Mouse (Mus musculus) adrenal gland, postnatal 4 days (tissue): ENCODE measurements around the gene Acsm3. TPM values are rescaled to one million over a fixed set of nuclear protein-coding genes. Genes with fewer than 3 reads are reported as not detected.
A peak's percentile ranks its signal among the peaks of the same experiment; 100 is the strongest.
"Not testable (repeated sequence)": the region's sequence is repeated elsewhere in the genome, so short reads cannot be mapped to it uniquely, and the experiment has no call there.

ENCODE experiments used
- DNase-seq, 2 experiments: peaks; one replicate each; pipeline ENCODE4 v3.0.0; 2021 to 2022; ENCODE audit warnings: low spot score in 2 of 2, mixed read lengths in 2 of 2
- long read RNA-seq, 2 experiments: library from polyadenylated mRNA; stranded (forward); transcript quantifications; one replicate each; pipeline ENCODE4 v2.0.0; 2021
- total RNA-seq, 2 experiments: library from RNA; stranded (reverse); gene quantifications; 2 replicates each; pipeline ENCODE4 v1.2.3; 2021

Gene Acsm3
- 10 to 100 TPM; 12.9 to 13.5 TPM for total RNA-seq
- long read RNA-seq, experiment 1, partial matches to known transcripts, result 0 of 4 reads
- long read RNA-seq, experiment 1, other reads (novel, unspliced or antisense), result 1 of 4 reads
- long read RNA-seq, experiment 2, transcript Acsm3-203 (15 exons, 2,557 nt), result major isoform, 5 of 10 reads
- long read RNA-seq, experiment 2, partial matches to known transcripts, result 1 of 10 reads
- long read RNA-seq, experiment 2, other reads (novel, unspliced or antisense), result 1 of 10 reads

DNA sequence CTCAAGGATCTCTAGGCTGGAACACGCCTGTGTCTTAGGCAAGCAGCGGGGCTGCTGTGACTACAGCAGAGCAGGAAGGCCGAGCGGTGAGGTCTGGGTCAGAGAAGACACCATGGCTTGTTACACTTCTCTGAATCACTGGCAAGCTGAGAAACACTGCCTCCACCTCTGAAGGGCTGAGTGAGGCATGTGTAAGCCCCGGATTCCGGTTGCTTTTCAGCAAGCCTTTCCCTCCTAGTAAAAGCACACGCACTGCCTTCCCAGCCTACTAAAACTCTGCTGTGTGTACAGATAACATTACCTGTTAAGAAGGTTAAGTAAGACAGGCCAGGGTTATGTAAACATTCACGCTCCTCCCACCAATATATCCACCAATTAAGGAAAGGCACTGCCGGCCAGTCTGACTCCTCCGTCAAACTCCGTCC lies at the start of gene Acsm3:
Acsm3 (plus strand) TSS at position 397 of the 425 bp plus-strand sequence.
- peak in 1 of 2 experiments; percentile 16 for DNase-seq

DNA sequence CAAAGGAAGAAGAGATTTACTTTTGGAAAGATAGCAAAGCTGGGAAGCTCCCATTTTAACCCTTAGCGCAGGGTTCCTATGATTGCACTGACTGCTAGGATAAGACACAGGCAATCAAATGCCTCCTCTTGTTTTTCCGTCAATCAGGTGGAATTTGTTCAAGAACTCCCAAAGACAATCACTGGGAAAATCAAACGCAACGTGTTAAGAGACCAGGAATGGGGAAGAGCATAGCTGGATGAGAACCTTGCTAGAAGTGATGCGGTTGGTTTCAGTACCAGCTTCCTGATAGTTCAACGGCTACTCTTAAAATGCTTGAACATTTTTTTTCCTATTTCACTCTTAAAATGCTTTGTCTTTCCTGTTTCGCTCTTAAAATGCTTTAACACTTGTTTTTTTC lies 46.6 kb upstream of the Acsm3 start:
- DNase-seq, result no peak

DNA sequence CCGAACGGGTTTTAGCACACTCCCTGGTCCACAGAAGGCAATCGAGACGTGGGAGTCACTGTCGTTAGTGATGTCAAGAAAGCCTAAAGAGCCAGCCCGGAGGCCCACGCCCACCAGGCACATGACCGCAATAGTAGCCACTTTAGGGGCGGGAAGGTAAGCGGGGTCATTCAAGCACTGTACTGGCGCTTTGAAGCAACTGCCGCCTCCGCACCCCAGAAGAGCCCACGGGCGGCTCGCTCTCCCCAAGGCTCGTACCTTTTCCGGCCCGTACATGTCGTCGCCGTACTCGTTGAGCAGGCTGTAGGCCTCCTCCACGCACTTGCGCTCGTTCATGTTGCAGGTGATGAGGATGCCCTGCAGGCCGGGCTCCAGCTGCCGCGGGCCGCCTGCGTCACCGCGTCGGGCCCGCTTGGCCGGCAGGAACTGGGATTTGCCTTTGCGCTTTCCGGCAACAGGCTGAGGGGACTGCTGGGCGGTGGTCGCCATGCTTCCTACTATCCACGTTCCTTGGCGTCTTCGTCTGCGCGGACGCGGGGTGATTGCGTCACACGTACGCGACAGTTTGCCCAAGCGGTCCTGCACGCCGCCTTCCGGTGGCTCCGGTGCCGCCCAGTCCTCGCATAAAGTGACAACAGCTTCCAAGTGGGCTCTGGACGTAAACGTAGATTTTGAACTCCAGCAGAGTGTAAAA lies 40.3 kb upstream of the Acsm3 start, which contains the start of gene Thumpd1:
Thumpd1 (minus strand) TSS at position 546 of the 694 bp plus-strand sequence.
- DNase-seq, result peak; percentile 76 to 89

DNA sequence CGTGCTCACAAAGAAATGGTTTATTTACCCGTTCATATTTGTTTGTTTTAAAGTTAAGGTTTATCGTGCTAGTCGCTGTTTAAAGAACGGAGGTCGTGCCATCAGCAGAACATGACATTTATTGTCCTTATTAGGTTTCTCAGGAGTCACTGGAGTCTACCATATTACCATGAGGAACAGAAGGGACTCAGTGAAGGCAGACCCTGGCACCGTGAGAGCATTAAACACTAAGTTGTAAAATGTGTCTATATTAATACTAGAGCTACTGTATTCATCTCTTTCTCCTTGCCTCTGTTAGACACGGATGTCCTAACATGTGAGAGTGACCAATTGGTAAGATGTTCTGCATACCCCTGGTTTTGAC lies 39.8 kb upstream of the Acsm3 start:
- no peak for DNase-seq

DNA sequence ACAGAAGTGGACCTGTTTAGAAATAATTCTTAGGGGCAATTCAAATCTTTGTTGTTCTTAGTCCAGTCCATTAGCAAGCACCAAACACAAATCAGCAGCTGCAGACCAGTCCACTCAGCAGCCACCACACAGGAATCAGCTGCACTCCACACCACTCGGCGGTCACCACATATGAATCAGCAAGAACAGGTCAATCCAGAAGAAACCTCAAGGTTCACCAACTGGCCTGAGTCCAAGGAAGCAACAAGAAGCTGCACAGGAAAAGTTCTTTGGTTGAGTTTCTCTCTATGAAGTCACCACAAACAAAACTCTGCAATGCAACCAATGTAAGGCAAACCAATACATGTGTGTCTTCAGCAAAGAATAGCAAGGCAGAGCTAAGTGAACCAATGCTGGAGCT lies 33.1 kb upstream of the Acsm3 start:
- no peak for DNase-seq

DNA sequence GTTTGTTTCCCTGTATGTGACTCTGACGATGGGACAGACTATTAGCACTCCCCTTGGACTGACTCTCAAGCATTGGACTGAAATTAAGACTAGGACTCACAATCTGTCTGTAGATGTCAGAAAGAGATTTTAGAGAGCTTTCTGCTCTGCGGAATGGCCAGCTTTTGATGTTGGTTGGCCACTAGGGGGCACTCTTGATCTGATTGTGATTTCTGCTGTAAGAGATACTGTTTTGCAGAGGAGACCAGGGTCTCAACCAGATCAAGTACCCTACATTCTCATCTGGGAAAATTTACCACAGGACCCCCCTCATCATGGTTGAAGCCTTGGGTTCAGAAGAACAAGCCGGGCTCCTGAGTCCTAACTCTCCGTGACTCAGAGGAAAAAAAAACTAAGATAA lies 29.5 kb upstream of the Acsm3 start:
- not testable (repeated sequence) for DNase-seq

DNA sequence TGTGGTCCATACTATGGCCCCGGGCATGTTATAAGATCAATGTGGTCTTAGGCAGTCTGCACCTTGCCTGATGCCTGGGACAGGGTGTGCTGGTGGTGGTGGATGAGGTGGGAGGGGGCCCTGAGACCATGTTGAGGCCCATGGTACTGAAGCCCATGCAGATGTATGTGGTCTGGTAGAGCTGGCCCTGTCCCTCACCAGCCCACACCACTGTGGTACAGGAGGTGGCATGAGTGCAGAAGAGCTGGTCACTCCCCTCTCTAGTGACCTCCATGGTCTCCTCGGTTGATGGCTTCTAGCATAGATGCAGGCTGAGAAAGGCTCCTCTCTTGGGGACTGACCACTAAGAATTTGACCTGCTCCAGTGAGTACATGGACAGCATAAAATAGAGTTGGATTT lies 21.8 kb upstream of the Acsm3 start:
- no peak for DNase-seq

DNA sequence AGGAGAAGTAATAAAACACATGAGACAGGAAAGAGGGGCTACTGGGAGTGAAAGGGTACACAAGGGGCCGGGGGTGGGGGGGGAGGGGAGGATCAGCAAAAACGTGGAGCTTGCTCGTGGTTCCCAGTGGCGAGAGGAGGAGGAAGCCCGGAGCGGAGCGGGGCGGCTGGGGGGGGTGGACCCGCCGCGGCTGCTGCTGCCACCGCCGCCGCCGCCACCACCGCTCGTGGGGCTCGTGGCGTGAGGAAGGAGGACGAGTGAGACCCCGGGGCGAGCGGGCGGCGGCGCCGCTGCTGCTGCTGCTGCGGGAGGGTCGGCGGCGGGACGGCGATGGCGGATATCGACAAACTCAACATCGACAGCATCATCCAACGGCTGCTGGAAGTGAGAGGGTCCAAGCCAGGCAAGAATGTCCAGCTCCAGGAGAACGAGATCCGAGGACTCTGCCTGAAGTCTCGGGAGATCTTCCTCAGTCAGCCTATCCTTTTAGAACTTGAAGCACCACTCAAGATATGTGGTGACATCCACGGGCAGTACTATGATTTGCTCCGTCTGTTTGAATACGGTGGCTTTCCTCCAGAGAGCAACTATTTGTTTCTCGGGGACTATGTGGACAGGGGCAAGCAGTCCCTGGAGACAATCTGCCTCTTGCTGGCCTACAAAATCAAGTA lies 20.8 kb upstream of the Acsm3 start:
- DNase-seq, result not testable (repeated sequence)

DNA sequence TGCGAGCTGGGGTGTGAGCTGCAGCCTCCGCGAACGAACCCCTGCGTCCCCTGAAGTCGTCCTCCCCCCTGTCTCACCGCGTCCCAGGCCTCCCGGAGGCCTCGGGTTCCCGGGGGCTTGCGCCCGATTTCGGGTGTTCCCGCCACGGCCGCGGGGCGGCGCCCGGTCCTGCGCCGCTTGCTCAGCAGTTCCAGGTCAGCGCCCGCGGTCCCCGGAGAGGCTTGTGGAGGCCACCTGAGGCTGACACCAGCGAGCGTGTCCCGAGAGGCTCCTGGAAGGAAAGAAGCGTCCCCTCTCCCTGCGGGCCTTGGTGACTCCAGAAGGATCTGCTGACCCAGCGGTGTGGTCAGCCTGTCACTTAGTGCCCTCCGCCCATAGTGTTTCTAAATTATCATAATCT lies 16.4 kb upstream of the Acsm3 start:
- no peak for DNase-seq

DNA sequence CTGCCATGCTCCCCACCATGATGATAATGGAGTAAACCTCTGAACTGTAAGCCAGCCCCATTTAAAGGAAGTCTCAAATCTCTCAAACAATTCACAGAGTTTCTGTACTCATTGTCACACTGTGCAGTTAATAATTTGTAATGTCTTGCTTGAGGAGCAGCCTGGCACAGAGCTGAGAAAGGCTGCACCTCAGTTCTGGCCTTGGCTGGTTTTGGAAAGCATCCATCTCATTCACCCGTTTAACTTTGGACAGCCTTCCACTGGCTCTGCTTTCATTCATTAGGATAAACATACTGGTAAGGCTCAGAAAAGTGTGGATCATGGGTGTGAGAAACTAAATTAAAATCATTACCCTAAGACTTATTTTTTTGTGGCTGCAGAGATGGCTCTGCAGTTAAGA lies 14.9 kb upstream of the Acsm3 start:
- no peak for DNase-seq

DNA sequence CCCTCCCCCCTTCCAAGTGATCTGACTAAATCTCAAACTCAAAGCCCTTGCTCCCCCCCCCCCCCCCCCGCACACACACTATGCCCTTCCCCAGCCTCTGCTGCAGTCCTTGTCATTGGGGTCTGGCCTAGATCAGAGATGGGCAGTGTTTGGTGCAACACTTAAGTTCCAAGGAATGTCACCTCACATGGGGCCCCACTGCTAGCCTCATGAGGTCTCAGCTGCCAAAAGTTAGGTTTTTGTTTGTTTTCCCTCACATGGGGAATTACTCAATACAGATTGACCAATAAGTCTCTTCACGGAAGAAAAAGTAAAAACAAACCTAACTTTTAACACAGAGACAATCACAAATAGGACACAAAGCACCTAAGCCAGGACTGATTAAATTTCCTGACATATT lies 12.0 kb upstream of the Acsm3 start:
- DNase-seq, result no peak

DNA sequence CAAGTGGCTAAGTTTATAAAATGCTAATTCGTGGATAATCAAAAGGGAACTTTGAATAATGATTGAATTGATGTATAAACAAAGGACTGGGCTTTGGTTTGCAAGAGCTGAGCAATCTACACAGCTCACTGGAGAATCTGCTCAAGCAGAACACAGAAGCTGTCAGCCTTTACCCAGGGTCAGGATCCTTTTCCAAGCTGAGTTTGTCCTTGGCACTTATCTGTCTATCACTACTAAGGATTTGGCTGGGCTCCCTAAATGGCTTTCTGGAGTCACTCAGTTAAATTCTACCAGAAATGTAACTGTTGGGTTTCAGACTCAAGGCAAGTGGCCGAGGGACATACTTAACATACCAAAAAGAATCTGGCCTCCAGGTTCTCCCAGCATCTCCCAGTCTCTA lies 10.8 kb upstream of the Acsm3 start:
- DNase-seq, result no peak

DNA sequence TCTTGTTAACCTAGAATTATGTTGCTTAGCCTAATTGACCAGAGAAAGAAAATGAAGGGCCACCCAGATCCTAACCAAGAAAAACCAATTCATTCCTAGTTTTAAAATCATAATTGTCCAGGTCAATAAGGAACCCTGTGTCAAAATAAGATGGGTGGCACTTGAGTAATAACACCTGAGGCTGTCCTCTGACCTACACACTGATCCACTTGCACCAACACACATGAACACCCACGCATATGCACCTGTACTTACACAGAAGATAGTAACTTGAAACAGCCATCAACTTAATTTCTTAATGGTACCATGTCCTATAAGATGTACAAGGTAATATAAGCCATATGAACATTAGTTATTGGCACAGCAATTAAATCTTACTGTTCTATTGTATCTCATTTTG lies 7.0 kb upstream of the Acsm3 start:
- DNase-seq, result no peak

DNA sequence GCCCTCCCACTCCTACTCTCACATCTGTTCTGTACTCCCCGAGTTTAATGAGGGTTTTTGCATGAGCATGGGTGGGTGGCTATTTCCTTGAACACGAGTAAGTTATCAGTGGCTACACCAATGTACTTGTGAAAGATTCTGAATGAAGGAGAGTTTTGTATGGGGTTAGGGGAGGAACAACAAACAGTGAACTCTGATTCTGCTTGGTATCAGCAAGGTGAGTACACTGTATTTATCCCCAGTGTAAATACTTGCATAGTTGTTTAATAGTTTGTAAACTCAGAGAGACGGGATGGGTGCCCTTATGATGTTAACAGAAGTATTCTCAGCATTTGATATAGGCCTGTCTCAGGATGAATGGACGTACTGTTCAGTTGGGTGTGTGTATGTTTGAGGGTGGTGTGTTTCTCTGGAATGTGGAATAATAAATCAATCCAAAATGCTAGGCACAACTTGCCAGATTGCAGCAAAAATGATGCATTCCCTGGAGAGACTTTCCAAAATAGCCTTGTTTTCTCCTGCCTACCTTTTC lies 1.5 kb downstream of the Acsm3 start:
- no peak for DNase-seq

DNA sequence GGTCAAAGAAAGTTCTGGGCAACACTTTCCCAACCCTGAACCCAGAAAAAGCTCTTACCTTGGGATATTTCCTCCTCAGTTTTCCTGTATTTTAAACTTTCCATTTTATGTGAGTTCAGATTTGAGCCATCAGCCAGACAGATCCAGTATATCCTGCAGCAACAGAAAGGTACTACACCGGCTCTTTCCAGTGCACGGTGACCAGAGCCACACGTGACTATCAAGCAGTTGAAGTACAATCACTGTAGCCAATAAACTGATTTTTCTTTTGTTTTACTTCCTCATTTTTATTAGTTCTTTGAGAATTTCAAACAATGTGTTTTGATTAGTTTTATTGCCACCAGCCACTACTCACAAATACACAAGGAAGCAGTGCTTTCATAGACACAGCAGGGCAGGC lies 3.7 kb downstream of the Acsm3 start:
- DNase-seq, result no peak

DNA sequence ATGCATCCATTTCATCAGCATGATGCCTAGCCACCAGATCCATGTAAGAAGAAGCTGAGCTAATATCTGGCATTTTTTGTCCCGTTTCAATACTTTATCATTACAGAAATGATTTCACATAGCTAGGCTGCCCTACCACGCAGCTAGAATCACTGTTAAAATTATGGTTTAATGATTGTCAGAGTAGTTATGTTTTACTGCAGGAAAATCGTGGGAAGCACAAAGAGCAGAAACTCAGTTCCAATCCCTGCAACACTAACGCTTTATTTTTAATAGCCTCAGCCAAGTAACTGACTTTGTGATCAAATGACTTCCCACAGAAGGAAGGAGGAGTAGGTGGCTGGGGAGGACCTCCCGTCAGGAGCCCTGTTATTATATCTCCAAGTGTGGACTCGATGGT lies 6.3 kb downstream of the Acsm3 start:
- DNase-seq, result no peak

DNA sequence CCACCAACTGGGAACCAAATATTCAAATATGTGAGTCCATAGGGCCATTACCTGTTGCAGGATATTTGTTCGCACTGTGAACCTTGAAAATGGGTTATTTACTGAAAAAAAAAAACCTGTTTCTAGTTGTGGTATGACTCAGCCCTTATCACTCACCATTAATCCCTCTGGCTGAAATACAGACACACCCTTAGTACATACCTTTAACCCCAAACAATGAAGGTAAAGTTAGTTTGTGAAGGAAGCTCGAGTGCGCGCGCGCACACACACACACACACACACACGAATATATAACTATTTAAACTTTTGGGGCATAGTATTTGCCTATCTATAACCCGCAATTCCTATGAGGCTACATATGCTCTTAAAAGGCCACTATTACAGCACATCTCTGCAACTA lies 9.2 kb downstream of the Acsm3 start:
- no peak for DNase-seq

DNA sequence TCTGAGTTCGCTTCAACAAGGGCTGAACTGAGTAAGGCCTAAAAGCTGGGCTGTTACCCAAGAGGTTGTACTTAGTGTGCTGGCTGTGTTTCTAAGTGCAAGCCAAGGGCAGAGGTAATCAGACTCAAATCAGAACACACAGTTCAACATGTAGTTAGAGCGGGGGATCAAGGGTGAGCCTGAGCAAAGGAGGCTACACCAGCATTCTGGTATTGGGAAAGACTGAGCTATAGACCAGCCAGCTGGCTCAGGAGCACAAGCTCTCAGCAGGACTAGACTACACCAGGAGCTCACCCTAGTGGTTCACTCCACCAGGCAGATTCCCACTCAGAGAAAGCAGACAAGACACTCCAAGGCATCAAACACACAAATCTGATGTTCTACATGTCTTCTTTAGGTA lies 22.7 kb downstream of the Acsm3 start:
- DNase-seq, result no peak

DNA sequence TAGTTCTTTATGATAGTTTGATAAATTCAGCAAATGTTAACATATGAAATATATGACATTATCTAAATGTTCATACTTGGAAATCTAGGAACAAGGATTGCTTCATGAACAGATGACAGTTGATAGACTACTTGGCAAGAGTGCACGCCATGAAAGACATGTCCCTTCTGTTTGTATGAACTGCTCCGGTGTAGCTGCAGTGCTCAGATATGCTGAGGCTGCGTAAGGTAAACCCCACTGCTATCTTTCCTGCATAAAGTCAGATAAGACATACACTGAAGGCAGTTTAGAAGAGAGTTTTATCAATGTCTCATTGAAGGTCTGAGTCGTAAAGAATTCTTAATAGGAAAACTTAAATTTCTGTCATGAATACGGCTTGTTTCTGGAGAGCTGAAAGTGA lies 24.2 kb downstream of the Acsm3 start:
- no peak for DNase-seq

DNA sequence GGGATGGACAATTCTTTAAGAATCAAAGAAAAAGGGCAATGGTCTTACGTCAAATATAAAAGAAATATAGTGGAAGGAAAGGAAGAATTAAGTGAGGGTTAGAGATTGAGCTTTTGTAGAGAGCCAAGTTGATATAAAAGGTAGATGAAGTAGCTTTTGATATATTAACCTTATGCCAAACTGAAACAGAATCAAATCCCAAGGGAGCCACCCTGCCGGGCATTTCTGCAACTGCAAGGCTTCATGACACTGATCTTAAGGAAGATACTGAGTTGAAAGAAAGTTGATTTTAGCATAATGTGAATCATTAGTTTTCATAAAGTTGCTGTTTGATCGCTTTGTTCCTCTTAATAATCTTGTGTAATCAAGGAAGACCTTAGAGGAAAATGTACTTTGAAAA lies 28.3 kb downstream of the Acsm3 start:
- no peak for DNase-seq

DNA sequence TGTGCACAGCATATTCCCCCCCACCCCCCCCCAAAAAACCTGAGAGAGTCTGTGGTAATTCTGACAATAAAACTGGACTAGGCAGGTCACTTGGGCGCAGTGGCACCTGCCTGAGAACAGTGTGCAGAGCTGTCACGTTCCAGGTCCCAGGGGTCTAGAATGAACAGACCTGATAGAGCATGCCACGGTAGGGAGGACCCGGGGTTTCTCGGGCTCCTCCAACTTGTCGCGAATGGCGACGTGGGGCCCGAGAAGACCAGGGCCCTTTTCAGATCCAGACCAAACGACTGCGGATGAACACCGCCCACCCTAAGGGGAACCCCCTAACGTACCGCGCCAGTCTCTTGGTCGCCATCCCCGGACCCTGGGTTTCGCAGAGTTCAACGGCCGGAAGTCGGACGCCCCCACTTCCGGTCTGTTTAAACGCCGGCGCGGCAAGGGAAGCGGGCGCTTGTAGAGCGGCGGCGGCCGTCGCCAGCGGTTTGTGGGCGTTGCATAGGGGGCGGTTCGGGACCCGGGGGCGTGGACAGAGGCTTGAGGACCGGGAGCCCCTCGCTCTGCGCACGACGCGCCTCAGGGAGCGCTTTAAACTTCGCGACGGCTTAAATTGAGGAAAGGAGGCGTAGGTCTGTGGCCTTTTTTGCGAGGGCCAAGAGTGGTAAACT lies 33.0 kb downstream of the Acsm3 start, which contains the start of the genes Rexo5 and Eri2:
Rexo5 (plus strand) TSS at position 421 of the 665 bp plus-strand sequence.
Eri2 (minus strand) TSS at position 473 of the 665 bp plus-strand sequence.
- peak; percentile 75 to 77 for DNase-seq

DNA sequence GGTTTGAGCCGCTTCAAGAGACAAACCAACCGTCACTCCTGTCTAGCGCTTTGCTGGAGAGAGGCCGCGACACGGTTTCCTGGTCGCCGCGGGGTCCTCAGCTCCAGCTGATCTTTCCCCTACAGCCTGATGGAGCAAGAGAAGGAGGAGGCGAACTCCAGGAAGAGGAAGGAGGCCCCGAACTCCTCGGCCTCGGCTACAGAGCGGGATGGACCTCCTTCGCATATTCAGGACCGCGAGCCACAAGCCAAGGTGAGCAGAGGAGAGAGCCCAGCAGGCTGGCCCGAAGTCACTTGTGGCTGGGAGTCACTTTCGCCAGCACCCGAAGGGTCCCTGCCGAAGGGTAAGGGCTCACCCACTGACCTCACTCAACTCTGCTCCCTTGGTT lies 33.5 kb downstream of the Acsm3 start:
- no peak for DNase-seq
